Mouse (Mus musculus) bone marrow, adult 2 months (tissue): Measurements from ENCODE around the gene Rgl1. TPM values are rescaled to one million over a fixed set of nuclear protein-coding genes. Genes with fewer than 3 reads are reported as not detected.
"Not testable (repeated sequence)": the region's sequence is repeated elsewhere in the genome, so short reads cannot be mapped to it uniquely, and the experiment has no call there.

Experiments
- H3K27ac ChIP-seq: fragments of 200-500 bp; 2 replicates; pipeline ENCODE4 v1.5.1; 2012; ENCODE audit warnings: low read depth, mild to moderate bottlenecking, control low read depth, inconsistent platforms, low read length; ENCODE audit not compliant: control insufficient read depth, poor library complexity, insufficient read depth
- H3K4me1 ChIP-seq: fragments of 200-500 bp; 2 replicates; pipeline ENCODE4 v1.6.1; 2011; ENCODE audit warnings: low read length; ENCODE audit not compliant: control insufficient read depth, insufficient read depth
- H3K4me3 ChIP-seq: fragments of 200-500 bp; replicated peaks from 2 replicates; pipeline ENCODE3; 2011; ENCODE audit warnings: mild to moderate bottlenecking, low read depth, low read length, control low read depth; ENCODE audit not compliant: control insufficient read depth
- CTCF ChIP-seq: fragments of 200-500 bp; IDR thresholded peaks from 2 replicates; pipeline ENCODE4 v1.5.1; 2011; ENCODE audit warnings: low read length, control low read depth; ENCODE audit not compliant: control insufficient read depth, insufficient read depth
- POLR2A ChIP-seq: fragments of 200-500 bp; IDR thresholded peaks from 2 replicates; pipeline ENCODE4 v1.6.1; 2011; ENCODE audit warnings: low read depth, mild to moderate bottlenecking, control low read depth, low read length, borderline replicate concordance; ENCODE audit not compliant: control insufficient read depth
- WGBS: fragments of 180-500 bp; shearing (Covaris S2); methylation state at CpG from one replicate; pipeline ENCODE4 v1.1.7; 2018; 5-methylcytosine and 5-hydroxymethylcytosine counted together
- polyA plus RNA-seq: library from polyadenylated mRNA; stranded (reverse); fragments of >200 nt; gene quantifications from 2 replicates; pipeline ENCODE4 v1.2.4, GENCODE M21; 2011; ENCODE audit warnings: low replicate concordance; ENCODE audit not compliant: missing spikeins, insufficient read depth, insufficient read length

Rgl1 gene
- polyA plus RNA-seq, 1 experiment: 9.2 TPM

DNA sequence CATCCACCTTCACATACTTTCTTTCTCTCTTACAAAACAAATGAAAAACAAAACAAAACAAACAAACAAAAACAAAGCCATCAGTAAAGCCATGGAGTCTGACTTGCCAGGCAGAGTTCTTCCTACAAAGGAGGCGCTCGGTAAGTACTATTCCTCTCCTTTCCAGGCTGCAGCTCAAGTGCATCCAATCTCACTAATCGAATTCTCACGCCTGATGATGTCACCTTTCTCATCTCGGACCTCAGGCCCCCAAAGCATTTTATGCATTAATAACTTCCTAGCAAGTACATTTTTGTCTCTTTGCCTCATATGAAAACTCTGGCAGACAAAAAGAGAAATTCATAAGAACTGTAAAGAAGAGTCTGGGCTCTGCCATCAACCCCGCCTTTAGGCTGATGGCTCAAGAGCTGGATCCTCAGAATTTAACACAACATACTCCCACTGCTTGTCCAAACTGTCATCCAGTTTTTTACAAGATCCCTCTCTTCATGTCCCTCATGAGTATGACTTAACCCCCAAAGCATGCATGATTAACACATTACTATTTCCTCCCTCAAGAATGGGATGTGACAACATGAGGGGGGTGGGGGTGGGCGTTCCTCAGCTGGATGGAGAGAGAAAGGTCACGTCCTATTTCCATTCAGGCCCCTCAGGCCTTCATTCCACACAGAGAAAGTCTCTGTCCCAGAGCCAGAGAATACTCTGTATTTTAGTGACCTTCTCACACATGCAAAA is 96.5 kb downstream of the Rgl1 start:
- WGBS: 73% methylated on average over 8 of the region's 8 CpGs
- no peak overlapping the region for H3K27ac ChIP-seq
- TF ChIP-seq POLR2A (no peak), CTCF (no peak)

DNA sequence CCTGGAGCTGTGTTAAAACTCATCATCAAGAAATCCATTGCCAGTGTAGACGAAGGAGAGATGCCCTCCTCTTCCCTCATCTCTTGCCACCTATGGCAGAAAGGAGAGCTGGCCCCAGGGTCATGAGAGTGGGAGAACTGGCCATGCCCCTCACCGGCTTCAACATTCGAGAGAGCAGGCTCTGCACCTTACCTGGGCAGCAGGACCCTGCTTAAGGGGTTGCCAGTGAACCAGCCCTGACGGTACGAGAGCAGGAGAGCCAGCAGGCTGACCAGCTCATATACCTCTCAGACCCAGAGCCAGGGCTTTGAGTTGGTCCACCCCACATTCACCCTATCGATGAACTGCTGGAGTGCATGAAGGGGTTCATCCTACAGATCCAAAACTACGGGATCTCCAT is 105.7 kb downstream of the Rgl1 start:
- H3K27ac ChIP-seq: no peak overlapping the region
- no peaks in the 10 kb centered on the region for H3K4me1 ChIP-seq
- no peak overlapping the region for H3K4me3 ChIP-seq
- TF ChIP-seq CTCF: no peak
- WGBS: 80% methylated on average over 7 of the region's 7 CpGs

More for the DNA sequence above, 96.5 kb downstream of the Rgl1 start:
- Histone ChIP-seq H3K4me1 (no peaks in the 10 kb centered on the region), H3K4me3 (no peak overlapping the region)

DNA sequence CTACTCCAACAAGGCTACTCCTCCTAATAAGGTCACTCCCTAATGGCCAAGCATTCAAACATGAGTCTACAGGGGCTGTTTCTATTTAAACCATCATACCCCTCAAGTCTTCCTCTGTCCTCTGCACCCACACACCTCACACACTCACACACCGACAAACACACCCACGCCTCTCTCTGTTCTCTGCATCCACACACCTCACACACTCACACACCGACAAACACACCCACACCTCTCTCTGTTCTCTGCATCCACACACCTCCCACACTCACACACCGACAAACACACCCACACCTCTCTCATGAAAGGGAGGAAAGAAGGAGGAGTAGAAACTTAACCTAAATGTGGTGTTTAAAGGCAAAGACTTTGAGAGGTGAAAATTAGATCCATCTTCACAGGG is 106.2 kb downstream of the Rgl1 start:
- WGBS: 86% methylated on average over 4 of the region's 4 CpGs
- H3K4me1 ChIP-seq: no peaks in the 10 kb centered on the region

DNA sequence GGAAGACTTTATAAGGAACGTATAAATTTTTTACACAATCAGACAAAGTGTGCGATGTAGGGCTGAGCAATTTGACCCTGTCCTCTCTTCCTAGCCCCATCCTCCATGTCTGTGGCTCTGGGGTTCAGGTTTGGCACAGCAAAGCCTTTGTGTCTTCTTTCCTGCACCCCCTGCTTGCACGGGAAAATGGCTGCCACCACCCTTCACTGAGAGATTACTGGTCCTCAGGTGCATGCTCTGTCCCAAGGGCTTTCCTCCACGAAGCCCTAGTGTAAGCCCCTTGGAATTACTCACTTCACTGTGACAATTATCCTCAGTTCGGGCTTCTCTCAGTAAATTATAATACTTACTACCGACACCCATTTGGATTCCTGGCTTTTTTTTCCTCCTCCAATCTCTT is 109.5 kb downstream of the Rgl1 start:
- H3K27ac ChIP-seq: no peak overlapping the region
- TF ChIP-seq CTCF (no peak), POLR2A (no peak)
- WGBS: 82% methylated on average over 6 of the region's 6 CpGs
- no peak overlapping the region for H3K4me3 ChIP-seq
- H3K4me1 ChIP-seq: no peaks in the 10 kb centered on the region

More for the DNA sequence above, 106.2 kb downstream of the Rgl1 start:
- Histone ChIP-seq H3K27ac (no peak overlapping the region), H3K4me3 (no peak overlapping the region)
- no peak for TF ChIP-seq CTCF
- TF ChIP-seq POLR2A: no peak

DNA sequence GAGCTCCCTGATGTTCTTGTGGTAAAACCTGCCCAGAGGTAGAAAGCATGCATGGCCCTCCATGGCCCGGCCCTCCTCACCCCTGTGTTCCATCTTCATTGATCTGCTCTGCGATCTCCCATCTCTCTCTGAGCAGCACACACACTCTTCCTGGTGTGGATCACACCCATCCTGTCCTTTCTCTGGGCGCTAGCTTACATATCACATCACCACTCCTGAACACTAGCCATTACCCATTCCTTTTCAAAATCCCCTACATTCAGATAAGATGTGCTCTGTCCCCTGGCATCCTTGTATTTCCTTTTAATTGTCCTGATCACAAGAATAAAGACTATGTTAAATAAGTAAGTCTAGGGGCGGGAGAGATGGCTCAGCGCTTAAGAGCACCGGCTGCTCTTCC is 111.3 kb downstream of the Rgl1 start:
- TF ChIP-seq CTCF (no peak), POLR2A (no peak)
- no peak overlapping the region for H3K27ac ChIP-seq
- H3K4me1 ChIP-seq: no peaks in the 10 kb centered on the region
- H3K4me3 ChIP-seq: no peak overlapping the region
- WGBS: 88% methylated on average over 6 of the region's 6 CpGs

DNA sequence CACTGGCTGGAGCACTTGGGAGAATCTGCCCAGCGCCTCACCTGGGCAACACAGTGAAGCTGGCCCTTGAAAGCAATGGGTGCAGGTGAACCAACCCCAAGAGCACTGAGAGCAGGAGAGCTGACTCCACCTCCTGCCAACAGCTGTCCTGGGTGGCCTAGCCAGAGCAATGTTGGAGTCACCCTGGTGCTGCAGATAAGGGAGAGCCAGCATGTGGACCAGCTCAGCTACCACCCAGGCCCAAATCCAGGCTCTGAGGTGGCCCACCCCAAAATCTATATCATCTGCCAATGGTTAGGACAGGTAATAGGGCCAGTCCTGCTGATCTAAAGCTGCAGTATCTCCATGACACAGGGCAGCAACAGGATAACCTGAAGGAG is 114.7 kb downstream of the Rgl1 start:
- TF ChIP-seq CTCF: no peak
- no peak for TF ChIP-seq POLR2A

DNA sequence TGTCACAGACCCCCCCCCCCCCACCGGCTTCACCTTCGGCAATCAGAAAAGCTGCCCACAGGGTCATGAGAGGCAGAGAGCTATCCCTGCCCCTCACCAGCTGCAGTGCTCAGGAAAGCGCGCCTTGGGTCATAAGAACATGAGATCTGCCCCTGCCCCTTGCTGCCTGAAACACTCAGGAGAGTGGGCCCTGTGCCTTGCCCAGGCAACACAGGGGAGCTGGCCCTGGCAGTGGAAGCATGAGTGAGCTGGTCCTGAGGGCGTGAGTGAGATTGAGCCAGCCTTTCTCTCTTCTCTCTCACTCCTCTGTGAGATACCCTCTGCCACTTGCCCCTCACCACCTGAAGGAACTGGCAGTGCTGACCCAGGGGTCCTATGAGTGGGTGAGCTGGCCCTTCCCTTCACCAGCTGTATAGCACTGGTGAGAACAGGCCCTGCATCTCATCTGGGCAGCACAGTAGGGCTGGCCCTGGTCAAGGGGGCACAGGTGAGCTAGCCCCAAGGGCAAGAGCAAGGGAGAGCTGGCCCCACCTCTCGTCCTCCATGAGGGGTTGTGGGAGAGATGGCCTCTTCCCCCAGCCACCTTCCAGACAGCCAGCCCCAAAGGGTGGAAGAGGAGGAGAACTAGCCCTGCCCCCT is 115.2 kb downstream of the Rgl1 start:
- Histone ChIP-seq H3K27ac (no peak overlapping the region), H3K4me3 (no peak overlapping the region), H3K4me1 (no peaks in the 10 kb centered on the region)
- TF ChIP-seq CTCF: no peak
- TF ChIP-seq POLR2A: no peak
- WGBS: 79% methylated on average over 6 of the region's 6 CpGs

More for the DNA sequence above, 114.7 kb downstream of the Rgl1 start:
- 84% methylated on average over 1 of the region's 1 CpGs for WGBS
- no peak overlapping the region for H3K27ac ChIP-seq
- H3K4me3 ChIP-seq: no peak overlapping the region
- H3K4me1 ChIP-seq: no peaks in the 10 kb centered on the region

DNA sequence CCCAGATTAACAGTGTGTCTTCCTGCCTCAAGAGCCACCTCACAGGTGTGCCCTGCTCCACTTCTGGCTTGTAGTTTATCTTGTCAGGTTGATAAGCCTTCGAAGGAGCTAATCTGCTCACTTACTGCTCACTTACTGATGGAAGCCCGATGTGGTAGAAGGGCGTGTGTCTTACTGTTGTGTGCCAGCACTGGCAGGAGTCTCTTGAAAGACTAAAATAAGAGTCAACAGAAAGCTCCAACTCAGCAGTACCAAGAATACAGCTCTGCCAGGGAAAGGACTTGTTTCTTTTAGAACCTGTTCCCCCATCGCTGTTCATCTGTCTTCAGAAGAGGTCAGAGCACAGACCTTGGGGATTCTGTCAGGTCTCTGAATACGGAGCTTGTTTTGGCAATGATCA is 118.1 kb downstream of the Rgl1 start:
- Histone ChIP-seq H3K4me1 (no peaks in the 10 kb centered on the region), H3K27ac (no peak overlapping the region), H3K4me3 (no peak overlapping the region)
- no peak for TF ChIP-seq POLR2A
- no peak for TF ChIP-seq CTCF
- WGBS: 79% methylated on average over 5 of the region's 5 CpGs

DNA sequence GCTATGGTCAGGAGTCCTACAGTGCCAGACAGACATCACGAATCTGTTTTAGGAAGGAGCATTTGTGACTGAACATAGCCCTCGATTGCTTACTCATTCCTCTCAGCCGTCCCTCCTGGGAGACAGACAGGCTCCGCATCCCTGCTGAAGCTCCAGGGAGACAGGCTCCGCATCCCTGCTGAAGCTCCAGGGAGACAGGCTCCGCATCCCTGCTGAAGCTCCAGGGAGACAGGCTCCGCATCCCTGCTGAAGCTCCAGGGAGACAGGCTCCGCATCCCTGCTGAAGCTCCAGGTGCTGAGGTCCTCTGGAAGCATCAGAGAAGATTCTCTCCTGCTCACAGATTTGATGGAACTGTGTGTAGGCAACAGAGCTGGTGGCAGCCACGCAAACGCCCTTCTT is 123.9 kb downstream of the Rgl1 start:
- not testable (repeated sequence) for H3K4me3 ChIP-seq, H3K4me1 ChIP-seq, H3K27ac ChIP-seq
- 86% methylated on average over 10 of the region's 10 CpGs for WGBS
